Mouse (Mus musculus) heart, embryonic 11.5 days (tissue): ENCODE results near the gene Rin2. TPM values are rescaled to one million over a fixed set of nuclear protein-coding genes. Genes with fewer than 3 reads are reported as not detected.

Experiments used
- ATAC-seq: fragments of 200-750 bp; cut with Nextera tagmentation; replicated peaks from 2 replicates; pipeline ENCODE4 v1.8.0; 2017; ENCODE audit warnings: moderate library complexity; ENCODE audit not compliant: insufficient number of reproducible peaks, low FRiP score, low TSS enrichment
- H3K27ac ChIP-seq: fragments of 300-500 bp; sonication (generic); 2 replicates; pipeline ENCODE4 v1.5.1; 2014; ENCODE audit warnings: mild to moderate bottlenecking, low read depth, low read length
- H3K27me3 ChIP-seq: fragments of 300-500 bp; sonication (generic); 2 replicates; pipeline ENCODE4 v1.6.1; 2014; ENCODE audit warnings: mild to moderate bottlenecking, low read length, mixed read lengths; ENCODE audit not compliant: control insufficient read depth, insufficient read depth
- H3K36me3 ChIP-seq: fragments of 300-500 bp; sonication (generic); 2 replicates; pipeline ENCODE4 v1.6.1; 2014; ENCODE audit warnings: mild to moderate bottlenecking, low read length, moderate library complexity, mixed read lengths; ENCODE audit not compliant: control insufficient read depth, insufficient read depth
- H3K4me1 ChIP-seq: fragments of 300-500 bp; sonication (generic); 2 replicates; pipeline ENCODE4 v1.6.1; 2014; ENCODE audit warnings: low read length; ENCODE audit not compliant: control insufficient read depth, insufficient read depth
- H3K4me2 ChIP-seq: fragments of 300-500 bp; sonication (generic); 2 replicates; pipeline ENCODE4 v1.6.1; 2014; ENCODE audit warnings: mild to moderate bottlenecking, moderate library complexity
- H3K4me3 ChIP-seq: fragments of 300-500 bp; sonication (generic); 2 replicates; pipeline ENCODE4 v1.5.1; 2014; ENCODE audit warnings: low read depth, low read length
- H3K9ac ChIP-seq: fragments of 300-500 bp; sonication (generic); 2 replicates; pipeline ENCODE4 v1.6.1; 2014; ENCODE audit warnings: mild to moderate bottlenecking, low read depth, low read length, moderate library complexity
- H3K9me3 ChIP-seq: fragments of 300-500 bp; sonication (generic); replicated peaks from 2 replicates; pipeline ENCODE4 v1.6.1; 2016; ENCODE audit warnings: low read length; ENCODE audit not compliant: control insufficient read depth
- WGBS: fragments of 180-500 bp; shearing (Covaris S2); extraction: QIAGEN DNeasy Blood & Tissue Kit; methylation state at CpG from one replicate; pipeline ENCODE4 v1.1.7; 2014; ENCODE audit not compliant: insufficient replicate concordance; 5-methylcytosine and 5-hydroxymethylcytosine counted together
- polyA plus RNA-seq: library from polyadenylated mRNA; unstranded; fragments of >200 nt; fragmentation: Nextera tagmentation; extraction: Ambion mirVana; gene quantifications from 2 replicates; pipeline ENCODE4 v1.2.1, GENCODE M21; 2014

Rin2 gene
- polyA plus RNA-seq, 1 experiment from 2014 or later, result 16.3 TPM

DNA sequence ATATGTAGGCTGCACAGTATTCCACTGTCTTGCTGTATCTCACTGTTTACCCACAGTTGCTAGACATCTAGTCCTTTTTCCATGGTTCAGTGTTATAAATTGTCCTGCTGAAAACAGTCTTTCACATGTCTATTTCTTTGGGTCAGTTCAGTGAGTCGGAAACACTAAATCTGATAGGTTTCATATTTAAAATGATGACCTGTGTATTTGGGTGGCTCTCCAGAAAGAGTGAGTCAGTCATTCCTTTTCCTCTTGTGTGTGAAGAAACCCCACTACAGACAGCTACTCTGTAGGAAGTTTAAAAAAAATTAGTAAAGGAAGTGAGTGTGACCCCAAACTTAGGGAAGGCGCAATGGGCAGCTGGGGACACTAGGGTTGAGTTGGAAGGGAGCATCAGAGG lies 133.2 kb downstream of the Rin2 start:
- Histone ChIP-seq H3K4me1 (peaks cover 1% of the 10 kb centered on the region), H3K36me3 (peaks cover 4% of the 10 kb centered on the region; the same call in 1 of the 2 replicates), H3K27ac (no peak overlapping the region), H3K4me2 (no peak overlapping the region), H3K9me3 (0 out of 2 replicates have a peak, but pooled peaks cover 2% of the 10 kb centered on the region), H3K27me3 (no peaks in the 10 kb centered on the region), H3K9ac (no peak overlapping the region), H3K4me3 (no peak overlapping the region)
- no peak for ATAC-seq
- 87% methylated on average over 2 of the region's 2 CpGs for WGBS

DNA sequence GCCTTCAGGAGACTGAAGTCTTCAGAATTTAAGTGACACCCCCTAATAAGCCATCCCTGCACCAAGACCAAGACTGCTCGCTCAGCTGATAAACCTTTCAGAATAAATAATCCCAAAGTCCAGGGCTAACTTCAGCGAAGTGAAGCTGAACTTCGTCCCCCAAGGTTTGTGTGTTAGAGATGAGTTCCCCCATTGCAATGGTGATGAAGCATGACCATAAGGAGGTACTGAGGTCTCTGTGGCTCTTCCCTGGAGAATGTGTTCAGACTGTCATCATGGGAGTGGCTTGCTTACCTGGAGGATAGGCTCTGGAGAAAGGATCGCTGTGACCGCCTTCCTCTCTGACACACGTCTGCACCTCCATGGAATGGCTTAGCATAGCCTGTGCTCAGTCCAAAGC lies 133.7 kb downstream of the Rin2 start:
- no peaks in the 10 kb centered on the region for H3K27me3 ChIP-seq
- H3K4me1 ChIP-seq, result peaks cover 3% of the 10 kb centered on the region
- peaks cover 4% of the 10 kb centered on the region; the same call in 1 of the 2 replicates for H3K36me3 ChIP-seq
- 0 out of 2 replicates have a peak, but pooled peaks cover 2% of the 10 kb centered on the region for H3K9me3 ChIP-seq
- no peak overlapping the region for H3K27ac ChIP-seq
- no peak overlapping the region for H3K4me2 ChIP-seq
- no peak overlapping the region for H3K4me3 ChIP-seq
- no peak for ATAC-seq
- WGBS, result 85% methylated on average over 6 of the region's 6 CpGs
- H3K9ac ChIP-seq, result no peak overlapping the region

DNA sequence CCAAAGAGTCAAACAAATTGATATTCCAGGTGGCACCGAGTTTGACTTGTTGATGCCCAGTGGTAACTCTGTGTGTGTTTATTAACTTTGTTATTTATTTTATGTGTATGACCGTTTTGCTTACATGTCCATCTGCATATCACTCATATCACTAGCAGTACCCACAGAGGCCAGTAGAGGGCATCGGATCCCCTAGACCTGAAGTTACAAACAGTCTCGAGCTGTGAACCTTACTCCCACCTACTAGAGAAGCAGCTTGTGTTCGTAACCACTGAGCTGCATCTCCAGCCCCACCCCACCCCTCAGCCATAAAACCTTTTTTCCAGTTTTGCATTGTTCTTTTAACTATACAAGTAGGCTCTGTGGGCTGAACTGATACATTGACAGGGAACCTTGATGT lies 135.7 kb downstream of the Rin2 start:
- H3K4me3 ChIP-seq, result no peak overlapping the region
- H3K27me3 ChIP-seq, result no peaks in the 10 kb centered on the region
- H3K9me3 ChIP-seq, result peaks cover 4% of the 10 kb centered on the region; the same call in 1 of the 2 replicates
- H3K36me3 ChIP-seq, result no peaks in the 10 kb centered on the region
- no peak for ATAC-seq
- no peak overlapping the region for H3K4me2 ChIP-seq
- 49% methylated on average over 5 of the region's 5 CpGs for WGBS
- H3K9ac ChIP-seq, result no peak overlapping the region
- no peak overlapping the region for H3K27ac ChIP-seq
- peaks cover 3% of the 10 kb centered on the region for H3K4me1 ChIP-seq

DNA sequence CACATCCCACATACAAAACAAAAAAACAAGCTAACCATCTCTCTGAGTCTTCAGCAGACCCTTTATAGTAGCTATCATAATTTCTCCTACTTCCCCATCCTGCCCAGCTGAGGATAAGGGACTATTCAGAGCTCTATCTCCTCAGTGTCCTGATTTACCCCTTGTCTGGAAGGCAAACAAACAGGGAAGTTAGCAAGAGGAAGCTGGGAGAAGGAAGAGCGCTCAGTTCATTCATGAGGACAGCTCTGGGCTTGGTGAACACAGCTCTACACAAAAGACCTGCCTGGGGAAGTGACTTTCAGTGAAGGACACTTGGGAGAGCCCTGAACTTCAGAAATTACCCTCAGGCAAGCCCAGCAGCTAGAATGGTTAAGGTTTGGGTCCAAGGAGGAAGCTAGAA lies 137.8 kb downstream of the Rin2 start:
- Histone ChIP-seq H3K27ac (peak overlapping the region; percentile 54; the same call in 1 of the 2 replicates), H3K27me3 (no peaks in the 10 kb centered on the region), H3K9me3 (peaks cover 9% of the 10 kb centered on the region), H3K4me3 (no peak overlapping the region), H3K4me2 (no peak overlapping the region), H3K36me3 (no peaks in the 10 kb centered on the region), H3K4me1 (peaks cover 13% of the 10 kb centered on the region), H3K9ac (no peak overlapping the region)
- 74% methylated on average over 1 of the region's 1 CpGs for WGBS
- no peak for ATAC-seq

DNA sequence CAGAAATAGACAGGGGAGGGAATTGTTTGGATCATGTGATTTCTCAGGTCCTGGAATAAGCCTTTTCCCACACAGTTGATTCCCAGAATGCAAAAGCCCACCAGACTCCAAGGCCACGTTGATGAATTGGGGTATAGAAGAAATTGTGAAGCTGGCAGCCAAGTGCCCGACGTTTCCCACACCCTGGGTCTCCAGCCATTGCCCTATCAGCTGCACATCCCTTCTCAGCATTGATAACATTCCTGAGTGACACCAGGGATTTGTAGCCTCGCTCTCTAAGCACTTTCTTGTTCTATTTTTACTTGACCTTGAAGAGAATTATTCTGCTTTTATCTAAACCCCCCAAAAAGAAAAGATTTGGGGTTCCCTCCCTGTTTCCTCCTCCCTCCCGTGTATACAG lies 142.2 kb downstream of the Rin2 start:
- peaks cover 20% of the 10 kb centered on the region for H3K4me1 ChIP-seq
- no peak overlapping the region for H3K4me2 ChIP-seq
- peaks cover 9% of the 10 kb centered on the region for H3K9me3 ChIP-seq
- WGBS, result 12% methylated on average over 5 of the region's 5 CpGs
- no peak overlapping the region for H3K9ac ChIP-seq
- H3K27ac ChIP-seq, result peak overlapping the region; percentile 80
- no peaks in the 10 kb centered on the region for H3K27me3 ChIP-seq
- H3K4me3 ChIP-seq, result no peak overlapping the region
- no peaks in the 10 kb centered on the region for H3K36me3 ChIP-seq
- no peak for ATAC-seq

DNA sequence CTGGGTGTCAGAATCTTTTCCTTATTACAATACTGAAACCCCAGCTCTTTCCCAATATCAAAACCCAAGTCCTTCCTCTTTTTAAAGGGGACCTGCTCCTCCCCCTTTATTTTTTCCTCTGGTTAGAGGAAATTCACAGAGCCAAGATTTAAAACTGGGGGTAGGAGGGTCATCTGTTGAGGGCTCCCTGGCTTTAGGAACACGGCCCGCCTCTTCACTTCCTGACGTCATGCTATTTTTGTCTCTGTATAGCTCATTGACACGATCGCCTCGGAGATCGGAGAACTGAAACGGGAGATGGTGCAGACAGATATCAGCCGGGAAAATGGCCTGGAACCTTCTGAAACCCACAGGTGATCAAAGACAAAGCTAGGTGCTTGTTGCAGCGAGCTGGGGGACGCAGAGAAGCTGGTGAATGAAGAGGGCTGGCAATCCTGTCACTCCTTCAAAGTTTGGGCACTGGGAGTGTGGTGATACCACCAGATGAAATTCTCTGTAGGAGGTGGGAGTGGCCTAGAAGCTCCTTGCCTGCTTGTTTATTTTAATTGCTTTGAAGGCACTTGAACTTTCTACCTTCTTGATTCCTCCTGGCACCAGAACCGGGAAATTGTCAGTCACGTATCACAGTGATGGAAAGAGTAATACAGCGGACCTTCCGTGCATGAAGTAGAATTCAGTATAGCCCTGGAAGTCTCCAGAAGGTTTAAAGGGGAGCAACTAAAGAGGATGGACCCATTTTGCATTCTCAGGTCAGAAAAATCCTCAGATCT lies 147.2 kb downstream of the Rin2 start:
- no peaks in the 10 kb centered on the region for H3K36me3 ChIP-seq
- H3K4me1 ChIP-seq, result peaks cover 15% of the 10 kb centered on the region
- no peak overlapping the region for H3K27ac ChIP-seq
- H3K4me2 ChIP-seq, result no peak overlapping the region
- no peak for ATAC-seq
- H3K27me3 ChIP-seq, result no peaks in the 10 kb centered on the region
- no peak overlapping the region for H3K4me3 ChIP-seq
- no peaks in the 10 kb centered on the region for H3K9me3 ChIP-seq
- WGBS, result 58% methylated on average over 15 of the region's 15 CpGs
- H3K9ac ChIP-seq, result no peak overlapping the region

DNA sequence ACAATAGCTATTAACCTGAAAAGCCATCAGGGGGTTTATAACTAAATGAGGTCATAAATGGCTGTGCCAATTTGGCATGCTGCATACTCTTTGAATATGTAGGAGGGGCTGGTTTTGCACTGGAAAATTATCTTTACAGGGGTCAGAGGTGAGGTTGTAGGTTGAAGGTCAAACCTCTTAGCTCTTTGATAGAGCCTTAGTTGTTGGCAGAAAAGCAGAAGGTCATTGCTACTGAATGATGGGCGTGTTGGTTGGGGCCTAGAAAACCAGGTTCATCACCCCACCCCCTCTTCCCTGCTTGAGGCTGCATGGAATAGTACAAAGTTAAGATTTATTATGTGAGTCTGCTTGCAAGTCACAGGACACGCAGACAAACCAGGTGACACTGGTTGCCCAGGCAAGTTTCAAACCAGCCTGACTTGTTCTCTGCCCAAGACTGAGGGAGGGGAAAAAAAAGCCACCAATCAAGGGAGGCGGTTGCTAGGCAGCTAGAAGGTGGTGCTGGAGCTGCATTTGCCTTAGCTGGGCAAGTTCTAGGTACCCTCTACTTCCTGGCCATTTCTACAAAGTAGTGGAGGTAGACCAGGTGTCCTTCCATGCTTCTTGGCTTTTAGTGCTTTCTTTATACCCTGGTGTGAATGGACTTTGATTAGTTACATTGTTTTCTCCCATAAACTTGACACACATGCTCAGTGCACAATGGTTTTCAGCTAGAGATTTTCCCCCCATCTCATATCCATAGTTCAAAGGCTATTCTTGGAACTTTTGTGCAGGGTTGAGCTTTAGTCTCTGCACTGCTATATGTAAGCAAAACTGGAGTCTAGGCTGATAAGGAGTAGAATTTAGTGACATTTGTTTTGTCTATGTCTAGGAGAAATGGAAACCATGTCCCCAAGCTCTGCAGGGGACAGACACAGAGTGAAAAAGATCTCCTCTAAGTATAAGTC lies 148.0 kb downstream of the Rin2 start:
- Histone ChIP-seq H3K9me3 (no peaks in the 10 kb centered on the region), H3K4me1 (peaks cover 7% of the 10 kb centered on the region; the same call in 1 of the 2 replicates), H3K4me3 (no peak overlapping the region), H3K27me3 (no peaks in the 10 kb centered on the region), H3K4me2 (no peak overlapping the region), H3K36me3 (no peaks in the 10 kb centered on the region), H3K9ac (no peak overlapping the region), H3K27ac (no peak overlapping the region)
- WGBS, result 81% methylated on average over 3 of the region's 3 CpGs
- no peak for ATAC-seq

DNA sequence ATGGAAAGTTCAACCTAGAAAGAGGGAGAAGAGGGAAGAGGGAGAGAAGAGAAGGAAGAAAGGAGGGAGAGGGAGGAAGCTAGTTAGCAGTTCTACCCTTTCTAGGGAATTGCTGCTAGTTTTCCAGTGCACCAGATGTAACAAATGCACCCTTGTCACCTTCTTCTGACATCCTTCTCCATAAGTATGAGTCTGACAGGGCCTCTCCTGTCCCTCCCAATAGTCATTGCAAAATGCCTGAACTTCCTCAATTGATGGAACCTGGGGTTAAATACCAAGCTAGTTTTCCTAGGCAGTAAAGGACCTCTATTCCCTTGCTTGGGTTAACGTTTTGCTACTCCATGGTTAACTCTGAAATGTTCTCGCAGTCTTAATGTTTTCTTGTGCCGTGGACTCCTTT lies 149.7 kb downstream of the Rin2 start:
- no peak overlapping the region for H3K4me3 ChIP-seq
- WGBS, result 84% methylated on average over 3 of the region's 3 CpGs

More for the DNA sequence above, 149.7 kb downstream of the Rin2 start:
- 0 out of 2 replicates have a peak, but pooled peaks cover 2% of the 10 kb centered on the region for H3K4me1 ChIP-seq
- ATAC-seq, result no peak
- no peaks in the 10 kb centered on the region for H3K9me3 ChIP-seq
- no peak overlapping the region for H3K9ac ChIP-seq
- H3K27me3 ChIP-seq, result no peaks in the 10 kb centered on the region
- H3K36me3 ChIP-seq, result no peaks in the 10 kb centered on the region
- no peak overlapping the region for H3K4me2 ChIP-seq
- H3K27ac ChIP-seq, result no peak overlapping the region
